ENCODE assay signal across 24 mouse cellular contexts in genomic region chr11:43601440-43601839, GRCm38 (mm10). TPM values are rescaled to one million over a fixed set of nuclear protein-coding genes. Genes with fewer than 3 reads are reported as not detected.
"Had no signal": no experiment of that assay in that cellular context is flagged by ENCODE, and none has a peak within 500 bp of the region (broad histone marks: within the 10 kb centered on the region; RNA-seq: fewer than 3 reads in every experiment).

Gene Fabp6, minus strand, starts transcription at chr11:43601540.

- DNase-seq: liver, embryonic 13.5 days; liver, postnatal 0 days; lung, adult 2 months; lung, postnatal 14 days; lung, postnatal 36 days; right cerebral cortex, postnatal 14 days; thymus, adult 2 months; thymus, postnatal 25 days; thymus, postnatal 4 days had no signal

- H3K27me3 ChIP-seq: liver, embryonic 13.5 days; liver, embryonic 15.5 days; lung, embryonic 15.5 days; megakaryocyte, embryonic 14.5 days; midbrain, embryonic 13.5 days; midbrain, embryonic 15.5 days; neural tube, embryonic 12.5 days had no signal

- H3K36me3 ChIP-seq: liver, embryonic 13.5 days; liver, embryonic 15.5 days; lung, embryonic 15.5 days; midbrain, embryonic 13.5 days; midbrain, embryonic 15.5 days; neural tube, embryonic 12.5 days had no signal

- H3K4me1 ChIP-seq: liver, embryonic 13.5 days; liver, embryonic 15.5 days; lung, embryonic 15.5 days; midbrain, embryonic 13.5 days; midbrain, embryonic 15.5 days; neural tube, embryonic 12.5 days had no signal

- H3K4me3 ChIP-seq: liver, embryonic 13.5 days; liver, embryonic 15.5 days; lung, embryonic 15.5 days; megakaryocyte, embryonic 14.5 days; midbrain, embryonic 13.5 days; midbrain, embryonic 15.5 days; neural tube, embryonic 12.5 days had no signal

- ATAC-seq: liver, postnatal 0 days; lung, postnatal 0 days; midbrain, embryonic 13.5 days; midbrain, embryonic 15.5 days had no signal

- H3K9me3 ChIP-seq: liver, embryonic 13.5 days; liver, embryonic 15.5 days; lung, embryonic 15.5 days; megakaryocyte, embryonic 14.5 days; midbrain, embryonic 13.5 days; midbrain, embryonic 15.5 days; neural tube, embryonic 12.5 days had no signal

- H3K9ac ChIP-seq: liver, embryonic 13.5 days; liver, embryonic 15.5 days; liver, postnatal 0 days; lung, embryonic 15.5 days; midbrain, embryonic 13.5 days; midbrain, embryonic 15.5 days; neural tube, embryonic 12.5 days had no signal

- H3K27ac ChIP-seq: liver, embryonic 13.5 days; liver, embryonic 15.5 days; lung, embryonic 15.5 days; macrophage; midbrain, embryonic 13.5 days; midbrain, embryonic 15.5 days; neural tube, embryonic 12.5 days had no signal

- H3K4me2 ChIP-seq: liver, embryonic 13.5 days; liver, embryonic 15.5 days; lung, embryonic 15.5 days; midbrain, embryonic 13.5 days; midbrain, embryonic 15.5 days; neural tube, embryonic 12.5 days had no signal

RNA-seq across cellular contexts. Expression of gene Fabp6, which starts in this region (rescaled TPM):
- total RNA-seq: megakaryocyte progenitor cell, adult 5-6 weeks; midbrain, postnatal 0 days; monocyte, adult 5-6 weeks; neutrophil, adult 5-6 weeks had no signal
- polyA plus RNA-seq: liver, embryonic 13.5 days; liver, embryonic 15.5 days; liver, postnatal 0 days; lung, embryonic 15.5 days; macrophage; midbrain, embryonic 13.5 days; midbrain, embryonic 15.5 days; midbrain, postnatal 0 days; neural tube, embryonic 12.5 days; neural tube, embryonic 14.5 days; spleen, adult 2 months; testis, adult 2 months had no signal
